Mouse (Mus musculus): ENCODE measurements around the gene Arrdc5.

DNA sequence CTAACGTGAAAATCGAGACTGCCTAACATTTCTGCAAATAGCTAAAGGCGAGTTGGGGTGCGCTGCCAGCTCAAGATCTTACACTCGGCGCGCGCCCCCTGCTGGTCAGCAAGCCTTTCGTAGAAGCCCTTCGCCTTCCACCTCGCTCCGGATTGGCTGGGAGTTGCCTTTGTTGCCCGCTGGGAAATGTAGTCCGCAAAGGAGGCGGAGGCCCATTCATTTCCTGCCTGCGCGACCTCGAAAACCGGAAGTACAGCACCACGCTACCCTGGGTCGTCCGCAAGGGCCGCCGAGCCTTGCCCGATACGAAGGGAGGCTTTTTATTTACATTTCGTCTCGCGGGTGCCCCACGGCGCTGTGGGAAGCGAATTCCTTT, 44.2 kb downstream of the Arrdc5 start:
- TF ChIP-seq CTCF (IDR thresholded peaks at IDR 0.05; ENCODE audit: control insufficient read depth, insufficient read depth, low read length) (peak; percentile 95), POLR2A (IDR thresholded peaks at IDR 0.05; ENCODE audit: borderline replicate concordance, control insufficient read depth, low read depth, low read length) (peak; percentile 75; the same call in 1 of the 2 replicates)

Measured in bone marrow, adult 2 months (tissue).